Mouse (Mus musculus): ENCODE measurements around the gene Washc2.
"Not testable (repeated sequence)": the region's sequence is repeated elsewhere in the genome, so short reads cannot be mapped to it uniquely, and the experiment has no call there.

The Washc2 gene

DNA sequence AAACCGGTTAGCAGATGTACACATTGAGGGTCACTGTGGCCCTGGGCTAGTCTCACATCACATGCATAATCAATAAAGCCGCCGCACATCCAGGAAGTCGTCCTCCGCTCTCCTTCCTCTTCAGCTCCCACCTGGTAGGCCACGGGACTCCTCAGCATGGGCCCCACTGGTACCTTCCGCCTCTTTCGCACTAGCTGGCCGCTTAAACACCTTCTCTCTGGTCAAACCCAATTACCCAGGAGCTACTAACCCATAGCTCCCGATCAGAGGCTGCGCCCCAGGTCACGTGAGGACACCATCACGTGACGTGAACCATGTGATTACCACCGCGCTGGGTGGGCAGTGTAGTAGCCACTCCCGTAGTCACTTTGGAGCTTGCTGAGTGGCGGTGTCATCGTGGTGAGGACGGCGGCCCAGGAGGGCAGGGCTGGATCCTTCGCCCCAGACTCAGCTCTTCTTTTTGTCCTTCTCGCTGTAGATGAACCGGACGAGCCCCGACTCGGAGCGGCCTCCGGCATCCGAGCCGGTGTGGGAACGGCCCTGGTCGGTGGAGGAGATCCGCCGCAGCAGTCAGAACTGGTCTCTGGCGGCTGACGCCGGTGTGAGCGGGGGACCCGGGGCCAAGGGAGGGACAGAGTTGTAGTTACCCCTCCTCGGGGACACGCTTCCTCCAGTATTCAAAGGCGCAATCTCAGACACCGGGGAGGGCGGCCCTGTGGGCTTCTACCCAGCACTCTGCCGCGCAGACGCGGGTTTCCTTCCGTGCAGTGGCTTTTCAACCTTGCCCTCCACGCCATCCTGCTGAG is at the start of gene Washc2:
Gene Washc2, plus strand, starts transcription at position 310 of the 806 bp plus-strand sequence.
- peak; percentile 98 for DNase-seq (ENCODE audit: low read depth)

DNA sequence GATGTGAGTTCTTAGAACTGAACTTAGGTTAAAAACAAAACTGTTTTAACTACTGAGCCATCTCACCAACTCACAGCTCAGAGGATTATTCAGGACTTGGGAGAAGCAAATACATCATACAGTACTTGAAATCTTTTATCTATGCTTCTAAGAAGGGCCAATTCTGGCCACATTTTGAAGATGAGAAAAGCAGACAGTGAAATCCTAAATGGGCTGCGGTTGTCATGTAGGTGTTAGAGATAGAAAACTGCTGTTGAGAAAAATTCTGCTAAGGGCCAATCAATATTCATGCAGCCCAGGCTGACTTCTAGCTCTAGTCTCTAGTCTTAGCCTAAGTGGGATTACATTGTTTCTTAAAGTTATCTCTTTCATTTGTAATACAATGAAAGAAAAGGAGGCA is 41.5 kb upstream of the Washc2 start:
- DNase-seq (ENCODE audit: low read depth), result no peak

DNA sequence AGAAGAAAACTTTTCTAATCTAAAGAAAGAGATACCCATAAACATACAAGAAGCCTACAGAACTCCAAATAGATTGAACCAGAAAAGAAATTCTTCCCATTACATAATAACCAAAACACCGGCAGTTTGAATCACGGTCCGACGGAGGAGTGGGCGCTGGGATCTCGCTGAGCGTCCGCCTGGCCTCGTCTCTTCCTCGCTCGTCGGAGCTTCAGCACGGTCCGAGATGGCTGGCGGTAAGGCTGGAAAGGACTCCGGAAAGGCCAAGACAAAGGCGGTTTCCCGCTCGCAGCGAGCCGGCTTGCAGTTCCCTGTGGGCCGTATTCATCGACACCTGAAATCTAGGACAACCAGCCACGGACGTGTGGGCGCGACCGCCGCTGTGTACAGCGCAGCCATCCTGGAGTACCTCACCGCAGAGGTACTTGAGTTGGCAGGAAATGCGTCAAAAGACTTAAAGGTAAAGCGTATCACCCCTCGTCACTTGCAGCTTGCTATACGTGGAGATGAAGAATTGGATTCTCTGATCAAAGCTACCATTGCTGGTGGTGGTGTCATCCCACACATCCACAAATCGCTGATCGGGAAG is 34.2 kb upstream of the Washc2 start:
- not testable (repeated sequence) for DNase-seq (ENCODE audit: low read depth)

DNA sequence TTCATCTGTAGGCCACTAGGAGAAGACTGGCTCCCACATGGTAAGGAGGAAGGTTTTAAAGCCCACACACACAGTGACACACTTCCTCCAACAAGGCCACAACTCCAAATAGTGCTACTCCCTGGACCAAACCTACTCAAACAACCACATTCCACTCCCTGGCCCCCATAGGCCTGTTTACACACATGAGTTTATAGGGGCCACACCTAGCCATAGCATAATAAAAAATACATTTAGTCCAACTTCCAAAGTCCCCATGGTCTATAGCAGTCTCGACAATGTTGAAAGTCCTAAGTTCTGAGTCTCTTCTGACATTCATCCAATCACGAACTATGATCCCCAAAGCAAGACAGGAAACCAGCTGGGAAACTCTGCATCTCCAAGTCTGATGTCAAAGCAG is 29.5 kb upstream of the Washc2 start:
- no peak for DNase-seq (ENCODE audit: low read depth)

DNA sequence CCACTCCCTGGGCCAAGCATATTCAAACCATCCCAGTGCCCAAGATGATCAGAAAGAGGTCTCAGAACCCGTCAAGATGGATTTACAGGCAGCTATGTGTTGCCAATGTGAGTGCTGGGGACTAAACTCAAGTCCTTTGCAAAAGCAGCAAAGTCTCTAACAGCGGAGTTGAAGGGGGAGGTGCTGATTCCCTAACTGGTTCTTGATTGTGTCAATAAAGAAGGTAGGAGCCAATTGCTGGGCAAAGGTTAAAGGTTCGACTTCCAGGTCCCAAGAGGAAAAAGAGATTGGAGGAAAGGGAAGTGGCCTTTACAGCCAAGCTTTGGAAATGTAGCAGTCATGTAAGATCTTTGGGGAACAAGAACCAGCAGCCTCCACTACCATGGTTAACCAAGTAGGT is 27.1 kb upstream of the Washc2 start:
- DNase-seq (ENCODE audit: low read depth), result no peak

DNA sequence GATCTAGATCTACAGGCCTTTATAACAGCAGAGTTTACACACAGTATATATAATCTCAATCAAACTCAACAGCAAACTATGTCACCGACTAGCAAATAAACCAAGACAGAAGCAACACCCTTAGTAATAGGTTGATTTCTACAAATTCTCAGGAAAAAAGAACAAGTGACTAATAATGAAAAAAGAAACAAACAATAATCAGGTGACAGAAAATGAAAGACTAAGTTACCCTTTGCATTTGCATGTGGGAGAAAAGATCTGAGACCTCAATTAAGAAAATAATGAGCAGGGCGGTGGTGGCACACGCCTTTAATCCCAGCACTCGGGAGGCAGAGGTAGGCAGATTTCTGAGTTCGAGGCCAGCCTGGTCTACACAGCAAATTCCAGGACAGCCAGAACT is 24.3 kb upstream of the Washc2 start:
- no peak for DNase-seq (ENCODE audit: low read depth)

DNA sequence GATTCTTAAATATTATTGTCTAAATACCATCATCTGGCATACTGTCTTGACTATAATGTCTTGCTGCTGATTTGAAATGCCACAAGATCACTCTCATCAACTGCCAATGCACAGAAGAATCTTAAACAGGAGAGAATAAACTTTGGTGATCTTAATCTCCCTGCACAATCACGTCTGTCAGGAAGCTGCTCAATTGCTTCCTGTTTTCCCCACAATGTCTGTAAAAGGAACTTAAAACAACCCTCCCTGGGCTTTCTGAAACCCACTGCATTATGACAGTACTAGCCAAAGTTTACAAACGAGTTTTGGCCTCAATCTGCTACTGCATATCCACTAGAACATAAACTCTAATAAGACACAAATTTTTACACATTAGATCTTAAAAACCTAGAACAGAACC is 21.4 kb upstream of the Washc2 start:
- peak; percentile 56 for DNase-seq (ENCODE audit: low read depth)

DNA sequence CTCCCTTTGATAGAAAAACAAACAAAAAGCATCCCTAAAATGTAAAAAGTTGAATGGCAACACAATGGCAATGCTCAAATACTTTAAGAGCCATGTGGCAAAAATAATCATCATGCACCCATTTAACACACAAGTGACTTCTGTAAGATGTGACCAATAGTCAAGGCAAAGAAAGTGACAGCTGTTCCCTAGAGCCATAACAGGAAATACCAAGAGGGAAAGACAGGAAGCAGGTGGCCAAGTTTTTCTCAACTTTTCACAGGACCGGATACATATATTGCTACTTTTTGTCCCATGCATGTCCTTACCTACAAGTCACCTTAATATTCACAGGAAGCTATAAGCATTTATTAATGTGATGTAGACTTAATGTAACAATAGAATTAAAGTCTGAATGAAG is 18.4 kb upstream of the Washc2 start:
- DNase-seq (ENCODE audit: low read depth), result no peak

DNA sequence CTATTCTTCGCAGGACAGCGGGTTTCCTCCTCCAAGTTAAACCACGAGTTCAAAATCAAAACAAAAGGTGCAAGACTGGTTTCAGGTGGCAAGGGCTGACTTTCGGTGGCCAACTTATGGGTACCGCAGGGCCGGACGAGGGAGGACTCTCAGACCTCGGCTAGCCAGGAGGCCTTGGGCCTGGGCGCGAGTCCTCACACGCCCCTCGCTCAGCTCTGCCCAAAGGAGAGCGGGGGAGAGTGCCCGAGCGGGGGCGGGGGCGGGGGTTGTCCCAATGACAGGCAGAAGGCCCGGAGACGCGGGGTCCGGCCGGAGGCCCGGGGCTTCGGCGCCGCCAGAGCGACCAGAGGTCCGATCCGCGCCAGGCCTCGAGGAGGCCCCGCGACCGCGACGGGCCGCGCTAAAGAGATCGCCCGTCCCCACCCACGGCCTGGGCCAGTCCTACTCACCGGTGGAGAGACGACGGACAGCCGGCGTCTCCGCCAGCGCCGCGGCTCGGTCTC is 15.0 kb upstream of the Washc2 start:
- DNase-seq (ENCODE audit: low read depth), result peak; percentile 26

DNA sequence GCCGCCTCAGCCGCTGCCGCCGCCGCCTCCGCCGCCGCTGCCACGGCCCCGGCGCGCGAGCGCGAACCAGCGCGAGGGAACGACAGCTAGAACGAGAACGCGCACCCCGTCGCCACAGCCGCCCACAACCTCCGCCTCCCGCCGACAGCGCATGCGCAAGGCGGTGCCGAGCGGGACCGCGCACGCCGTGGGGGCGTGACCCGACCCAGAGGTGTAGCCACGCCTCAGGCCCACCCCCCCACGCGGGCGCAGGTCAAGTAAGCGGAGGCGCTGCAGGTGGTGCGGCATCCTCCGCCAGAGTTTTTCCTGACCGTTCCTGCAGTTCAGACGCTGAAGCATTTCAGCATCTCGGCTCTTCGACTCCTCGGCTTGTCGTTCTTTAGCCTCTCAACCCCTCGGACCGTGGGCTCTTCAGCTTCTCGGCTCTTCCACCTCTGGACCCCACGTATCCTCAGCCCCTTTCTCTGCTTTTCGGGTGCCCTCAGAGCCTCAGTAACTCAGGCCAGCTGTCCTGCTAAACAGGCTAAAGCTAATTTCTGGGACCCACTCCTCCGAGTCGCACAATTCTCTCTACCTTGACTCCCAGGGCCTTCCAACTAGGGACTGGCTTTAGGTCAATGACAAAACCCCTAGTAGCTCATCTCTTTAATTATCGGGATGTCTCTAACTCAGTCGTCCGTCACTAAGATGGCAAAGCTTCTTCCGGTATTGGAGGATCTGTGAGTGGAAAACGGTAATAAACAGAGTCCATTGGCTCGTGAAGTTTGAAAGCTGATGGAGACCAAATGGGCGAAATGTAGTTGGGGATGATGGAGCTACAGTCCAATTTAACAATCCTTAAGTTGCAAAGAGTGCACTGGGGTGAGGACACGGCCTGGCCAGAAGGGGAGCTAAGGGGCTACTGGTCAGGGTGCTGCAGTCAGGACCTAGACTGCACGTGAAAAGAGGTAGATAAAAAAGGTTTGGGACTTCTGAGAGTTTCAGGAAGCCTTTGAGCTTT is 14.1 kb upstream of the Washc2 start, which contains the start of gene Tmcc1:
Gene Tmcc1, minus strand, starts transcription at position 93 of the 1,000 bp plus-strand sequence.
- peak; percentile 93 for DNase-seq (ENCODE audit: low read depth)

DNA sequence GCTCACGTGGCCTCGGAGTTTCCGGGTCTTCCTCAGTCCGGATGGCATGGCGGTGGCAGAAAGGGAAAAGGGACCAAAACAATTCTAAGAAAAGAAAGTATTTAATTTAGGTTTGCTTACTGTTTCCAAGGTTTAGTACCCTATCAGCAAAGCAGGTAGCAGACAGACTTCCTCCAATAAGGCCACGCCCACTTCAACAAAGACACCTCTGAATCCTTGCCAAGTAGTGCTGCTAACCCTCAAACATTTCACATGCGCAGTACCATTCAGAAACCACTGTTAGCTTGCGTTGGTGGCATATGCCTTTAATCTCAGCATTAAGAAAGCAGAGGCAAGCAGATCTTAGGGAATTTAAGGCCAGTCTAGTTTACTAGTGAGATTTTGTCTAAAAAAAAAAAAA is 12.0 kb upstream of the Washc2 start:
- no peak for DNase-seq (ENCODE audit: low read depth)

DNA sequence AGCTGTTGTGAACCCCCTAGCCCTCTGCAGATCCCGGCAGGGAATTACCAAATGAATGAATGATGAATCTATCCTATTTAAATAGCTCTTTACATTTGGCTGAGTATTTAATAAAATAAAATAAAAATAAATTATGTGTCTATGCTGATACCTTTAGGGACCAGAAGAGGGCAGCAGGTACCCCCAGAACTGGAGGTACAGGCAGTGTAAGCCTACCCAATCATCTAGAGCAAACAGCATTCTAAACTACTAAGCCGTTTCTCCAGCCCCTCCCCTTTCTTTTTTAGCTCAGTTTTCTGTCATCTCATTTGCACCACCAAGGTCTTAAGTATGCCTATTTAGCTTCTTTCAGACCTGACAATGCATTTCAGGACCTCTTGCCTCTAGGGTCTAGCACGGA is 9.7 kb upstream of the Washc2 start:
- peak; percentile 86 for DNase-seq (ENCODE audit: low read depth)

DNA sequence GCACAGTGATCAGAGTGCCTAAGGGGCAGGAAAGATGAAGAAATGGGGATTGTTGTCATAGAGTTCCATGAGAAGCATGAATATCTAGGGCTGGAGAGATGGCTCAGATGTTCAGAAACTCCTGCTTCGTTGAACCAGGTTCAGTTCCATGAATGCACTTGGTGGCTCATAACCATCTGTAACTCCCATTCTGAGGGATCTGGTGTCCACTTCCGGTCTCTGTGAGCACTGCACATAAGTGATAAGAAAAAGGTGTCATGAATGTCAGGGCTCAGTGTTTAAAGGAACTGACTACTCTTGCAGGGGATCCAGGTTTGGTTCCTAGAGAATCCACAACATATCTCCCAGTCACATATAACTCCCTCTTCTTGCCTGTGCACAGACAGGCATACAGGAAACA is 8.2 kb upstream of the Washc2 start:
- peak; percentile 80 for DNase-seq (ENCODE audit: low read depth)

DNA sequence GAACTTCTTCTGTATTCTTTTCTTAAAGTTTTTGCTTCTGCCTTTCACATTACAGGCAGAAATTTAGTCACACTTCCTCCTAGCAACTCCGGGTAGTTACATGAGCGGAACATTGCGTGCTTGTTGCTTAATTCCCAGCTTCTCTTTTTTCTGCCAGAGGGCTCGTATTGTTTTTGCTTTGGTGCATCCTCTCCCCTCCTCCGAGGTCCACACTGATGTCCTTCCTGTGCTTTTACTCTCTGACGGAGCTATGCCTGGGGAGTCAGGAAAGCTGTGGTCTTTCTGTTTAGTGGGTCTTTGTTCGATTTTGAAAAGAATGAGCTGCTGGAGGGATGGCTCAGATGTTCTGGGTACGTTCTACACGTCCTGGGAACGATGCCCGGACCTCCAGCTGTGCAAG is 19.9 kb downstream of the Washc2 start:
- peak; percentile 65 for DNase-seq (ENCODE audit: low read depth)

DNA sequence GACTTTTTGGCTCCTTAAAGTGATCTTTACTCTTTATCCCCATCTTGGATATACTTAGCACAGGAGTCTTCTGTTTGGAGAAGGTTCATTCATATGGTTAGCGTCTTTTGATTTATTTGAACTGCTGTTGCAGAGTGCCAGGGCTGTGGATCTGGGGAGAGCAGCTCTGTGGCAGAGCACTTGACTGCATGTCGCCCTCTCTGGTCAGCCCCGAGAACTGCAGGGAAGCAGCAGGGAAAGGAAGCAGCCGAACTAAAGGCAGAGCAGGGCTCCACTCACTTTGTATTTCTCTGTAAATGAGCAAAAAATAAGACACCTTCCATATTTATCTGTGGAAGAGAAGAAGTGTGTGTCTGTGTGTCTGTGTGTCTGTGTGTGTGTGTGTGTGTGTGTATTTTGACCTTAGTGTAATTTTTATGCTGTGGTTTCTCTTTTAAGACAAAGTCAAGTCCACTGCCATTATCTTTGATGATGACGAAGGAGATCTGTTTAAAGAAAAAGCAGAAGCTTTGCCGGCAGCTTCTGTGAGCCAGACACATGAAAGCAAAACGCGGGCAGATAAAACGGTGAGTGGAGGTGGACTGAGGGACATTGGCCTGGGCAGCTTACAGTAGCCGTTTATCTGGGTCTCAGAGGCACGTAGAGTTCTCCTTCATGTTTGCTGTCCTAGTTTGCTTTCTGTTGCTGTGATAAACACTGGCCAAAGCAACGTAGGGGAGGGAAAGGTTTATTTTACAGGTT is 21.1 kb downstream of the Washc2 start:
- DNase-seq (ENCODE audit: low read depth), result peak; percentile 63

DNA sequence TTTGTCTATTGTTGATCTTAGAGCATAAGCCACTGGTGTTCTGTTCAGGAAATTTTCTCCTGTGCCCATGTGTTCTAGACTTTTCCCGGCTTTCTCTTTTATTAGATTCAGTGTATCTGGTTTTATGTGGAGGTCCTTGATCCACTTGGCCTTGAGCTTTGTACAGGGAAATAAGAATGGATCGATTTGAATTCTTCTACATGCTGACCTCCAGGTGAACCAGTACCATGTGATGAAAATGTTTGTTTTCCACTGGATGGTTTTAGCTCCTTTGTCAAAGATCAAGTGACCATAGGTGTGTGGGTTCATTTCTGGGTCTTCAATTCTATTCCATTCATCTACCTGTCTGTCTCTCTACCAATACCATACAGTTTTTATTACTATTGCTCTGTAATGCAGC is 27.0 kb downstream of the Washc2 start:
- not testable (repeated sequence) for DNase-seq (ENCODE audit: low read depth)

DNA sequence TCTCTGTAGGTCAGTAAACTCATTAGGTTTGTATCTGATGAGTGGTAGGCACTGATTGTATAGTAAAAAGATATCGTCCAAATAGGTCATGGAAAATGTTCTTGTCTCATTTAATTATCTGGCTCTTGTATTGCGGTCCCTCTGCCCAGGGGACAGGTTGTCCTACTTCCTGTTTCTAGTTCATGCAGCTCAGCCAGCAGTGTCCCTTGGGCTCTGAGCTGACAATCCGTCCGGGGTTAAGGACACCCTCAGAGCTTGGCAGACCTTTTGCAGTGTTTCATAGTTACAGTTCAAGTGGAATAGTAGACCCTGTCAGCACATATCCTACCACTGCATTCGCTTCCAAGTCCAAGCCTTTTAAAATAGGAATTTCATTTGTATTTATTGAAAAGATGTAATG is 27.5 kb downstream of the Washc2 start:
- no peak for DNase-seq (ENCODE audit: low read depth)

DNA sequence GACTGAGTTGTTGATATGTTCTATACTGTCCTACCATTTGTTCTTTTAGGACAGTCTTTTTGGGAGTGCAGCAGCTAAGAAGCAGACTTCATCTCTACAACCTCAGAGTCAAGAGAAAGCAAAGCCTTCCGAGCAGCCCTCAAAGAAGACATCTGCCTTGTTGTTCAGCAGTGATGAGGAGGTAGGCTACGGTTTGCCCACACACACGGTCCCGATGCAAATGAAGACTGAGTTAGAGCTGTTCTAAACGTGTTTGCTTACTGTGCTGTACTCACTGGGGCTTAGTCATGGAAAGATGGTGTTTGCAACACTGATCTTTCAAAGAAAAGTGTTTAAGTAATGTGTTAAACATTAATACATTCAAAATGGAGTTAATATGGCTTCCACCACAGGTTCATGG is 30.2 kb downstream of the Washc2 start:
- no peak for DNase-seq (ENCODE audit: low read depth)

DNA sequence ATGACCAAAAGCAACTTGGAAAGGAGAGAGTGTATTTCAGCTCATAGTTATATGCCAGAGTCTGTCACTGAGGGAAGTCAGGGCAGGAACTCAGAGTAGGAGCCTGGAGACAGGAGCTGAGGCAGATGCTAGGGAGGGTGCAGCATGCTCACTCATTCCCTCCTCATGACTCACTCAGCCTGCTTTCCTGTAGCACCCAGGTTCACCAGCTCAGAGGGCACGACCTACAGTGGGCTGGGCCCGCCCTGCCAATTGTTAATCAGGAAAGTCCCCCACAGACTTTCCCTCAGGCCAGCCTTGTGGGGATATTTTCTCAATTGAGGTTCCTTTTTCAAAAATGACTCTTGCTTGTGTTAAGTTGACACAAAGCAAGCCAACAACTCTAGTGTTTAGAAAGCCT is 32.5 kb downstream of the Washc2 start:
- peak; percentile 25 for DNase-seq (ENCODE audit: low read depth)

DNA sequence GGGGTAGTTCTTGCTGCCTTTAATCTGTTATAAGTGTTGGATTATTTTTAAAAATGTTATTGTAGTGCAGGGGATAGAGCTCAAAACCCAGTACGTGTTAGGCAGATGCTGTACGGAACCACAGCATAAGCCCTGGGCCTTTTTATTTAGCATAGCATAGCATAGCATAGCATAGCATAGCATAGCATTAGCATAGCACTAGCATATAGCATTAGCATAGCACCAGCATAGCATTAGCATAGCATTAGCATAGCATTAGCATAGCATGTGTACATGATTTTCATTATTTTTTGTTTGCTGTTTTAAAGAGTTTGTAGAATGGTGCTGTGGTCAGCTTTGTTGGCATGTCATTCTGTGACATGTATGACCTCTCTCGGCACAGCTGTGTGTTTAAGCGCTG is 51.8 kb downstream of the Washc2 start:
- DNase-seq (ENCODE audit: low read depth), result no peak

DNA sequence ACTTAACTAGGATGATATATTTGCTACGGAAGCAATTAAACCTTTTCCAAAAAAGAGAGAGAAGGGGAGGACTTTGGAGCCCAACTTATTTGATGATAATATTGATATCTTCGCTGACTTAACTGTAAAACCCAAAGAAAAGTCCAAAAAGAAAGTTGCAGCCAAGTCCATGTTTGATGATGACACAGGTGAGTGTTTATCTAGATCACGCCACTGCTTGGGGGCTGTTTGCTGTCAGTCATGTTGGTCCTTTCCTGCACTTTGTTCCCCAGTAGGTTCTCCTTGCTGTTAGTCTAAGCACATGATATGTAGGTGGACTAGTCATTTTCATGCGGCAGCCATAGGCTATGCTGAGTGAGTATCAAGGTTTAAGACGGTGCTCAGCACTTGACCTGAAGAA is 52.6 kb downstream of the Washc2 start:
- no peak for DNase-seq (ENCODE audit: low read depth)

DNA sequence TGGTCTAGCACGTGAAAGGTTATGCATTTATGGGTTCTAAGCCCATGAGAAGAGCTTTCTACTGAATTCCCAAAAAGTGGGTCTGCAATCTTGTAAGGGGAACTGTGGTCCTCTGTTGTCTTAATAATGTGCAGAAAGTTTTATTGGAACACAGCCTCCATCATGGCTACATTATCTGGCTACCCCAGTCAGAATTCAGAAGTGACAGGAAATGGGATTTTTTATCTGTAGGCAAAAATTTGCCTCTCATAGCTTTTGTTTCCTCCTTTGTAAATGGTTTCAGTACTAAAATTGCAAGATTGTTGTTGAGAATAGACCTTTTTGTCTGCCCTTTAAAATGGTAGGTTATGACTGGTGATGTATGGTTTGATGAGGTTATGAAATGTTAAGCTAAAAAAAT is 55.0 kb downstream of the Washc2 start:
- no peak for DNase-seq (ENCODE audit: low read depth)

Data from 416B (cell line).